In the genomic region with DNA sequence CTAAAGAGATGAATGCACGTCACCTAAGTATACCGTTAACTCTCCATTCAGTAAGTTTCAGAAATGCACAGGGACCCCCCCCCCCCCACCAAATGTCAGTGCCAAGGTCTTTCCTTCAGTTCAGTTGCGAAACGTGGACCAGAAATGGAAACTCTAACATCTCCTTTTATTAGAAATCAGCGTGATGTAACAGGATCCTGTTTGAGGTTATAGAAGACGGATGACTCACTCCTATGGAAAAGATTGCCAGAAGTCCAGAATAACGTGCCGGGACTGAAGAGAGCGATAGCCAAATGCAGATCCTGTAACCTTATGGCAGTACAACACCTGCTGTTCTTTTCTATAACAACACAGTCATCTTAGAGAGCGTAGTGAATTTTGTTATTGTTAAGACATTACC, we compare ENCODE assay signal across 11 mouse cellular contexts. TPM values are rescaled to one million over a fixed set of nuclear protein-coding genes. Genes with fewer than 3 reads are reported as not detected.
DNase-seq lines count a peak whose midpoint lies in the region; ATAC-seq and TF ChIP-seq lines count a peak whose summit lies in the region.
"Had no signal": no experiment of that assay in that cellular context is flagged by ENCODE, and none has a peak within 500 bp of the region (broad histone marks: within the 10 kb centered on the region; RNA-seq: fewer than 3 reads in every experiment).

No protein-coding gene starts in this region.

- TF ChIP-seq POLR2A in cerebellum, adult 2 months (IDR thresholded peaks at IDR 0.05; ENCODE audit: borderline replicate concordance, insufficient read depth, low read length): no peak

- ATAC-seq in kidney, postnatal 0 days (replicated peaks; ENCODE audit: low FRiP score, low read depth): no peak
- peak; percentile 9 to 37; a peak in 1 of 4 replicates for ATAC-seq in hematopoietic stem cell, adult 5-6 weeks (replicated peaks in 1 of 2; ENCODE audit: insufficient read depth in 1 of 2, low FRiP score in 2 of 2, low TSS enrichment in 1 of 2, low read depth in 1 of 2, poor library complexity in 2 of 2, severe bottlenecking in 2 of 2)
- ATAC-seq in monocyte, adult 5-6 weeks (replicated peaks; ENCODE audit: insufficient number of reproducible peaks, low FRiP score, low TSS enrichment, poor library complexity, severe bottlenecking): no peak
- no peak for ATAC-seq in hindbrain, embryonic 16.5 days

- H3K4me1 ChIP-seq in kidney, postnatal 0 days (replicated peaks; ENCODE audit: insufficient read depth, low read length): no peaks in the 10 kb centered on the region
- H3K4me1 ChIP-seq in cerebellum, adult 2 months (ENCODE audit: control insufficient read depth, insufficient read depth, low read length): peaks cover 16% of the 10 kb centered on the region; the same call in 1 of the 2 replicates
- no peaks in the 10 kb centered on the region for H3K4me1 ChIP-seq in hindbrain, embryonic 16.5 days (ENCODE audit: control insufficient read depth, insufficient read depth, low read depth, low read length)

- peak; percentile 29 for DNase-seq in adrenal gland, postnatal 14 days
- no peak for DNase-seq in adrenal gland, postnatal 25 days
- DNase-seq in kidney, postnatal 0 days (ENCODE audit: low spot score): peak; percentile 37
- no peak for DNase-seq in kidney, adult 11 months
- peak; percentile 55 to 90 for DNase-seq in cerebellum, adult 2 months
- DNase-seq: kidney, adult 8-10 months had no signal

- H3K9ac ChIP-seq in kidney, postnatal 0 days (ENCODE audit: low read depth, low read length): no peak overlapping the region
- H3K9ac ChIP-seq in hindbrain, embryonic 16.5 days (ENCODE audit: low read depth, low read length): no peak overlapping the region

- H3K27ac ChIP-seq in kidney, postnatal 0 days: no peak overlapping the region
- no peak overlapping the region for H3K27ac ChIP-seq in cerebellum, adult 2 months (ENCODE audit: insufficient read depth, low read length)
- H3K27ac ChIP-seq in hindbrain, embryonic 16.5 days (ENCODE audit: low read depth, low read length): no peak overlapping the region
- H3K27ac ChIP-seq: left cerebral cortex, adult 2 months had no signal

- no peaks in the 10 kb centered on the region for H3K9me3 ChIP-seq in kidney, postnatal 0 days (replicated peaks; ENCODE audit: low read length)
- no peaks in the 10 kb centered on the region for H3K9me3 ChIP-seq in hindbrain, embryonic 16.5 days (ENCODE audit: control insufficient read depth, low read length)

- H3K36me3 ChIP-seq in kidney, postnatal 0 days (ENCODE audit: insufficient read depth, low read length): no peaks in the 10 kb centered on the region
- H3K36me3 ChIP-seq in hindbrain, embryonic 16.5 days (ENCODE audit: control insufficient read depth, insufficient read depth, low read length): no peaks in the 10 kb centered on the region

- no peak overlapping the region for H3K4me2 ChIP-seq in kidney, postnatal 0 days (ENCODE audit: low read length)
- H3K4me2 ChIP-seq in hindbrain, embryonic 16.5 days (ENCODE audit: low read length): no peak overlapping the region

- TF ChIP-seq CTCF in kidney, postnatal 0 days (IDR thresholded peaks at IDR 0.05; ENCODE audit: low read depth): no peak
- no peak for TF ChIP-seq CTCF in cerebellum, adult 2 months (IDR thresholded peaks at IDR 0.05; ENCODE audit: borderline replicate concordance, insufficient read depth, low read depth, low read length)

- no peaks in the 10 kb centered on the region for H3K27me3 ChIP-seq in kidney, postnatal 0 days (ENCODE audit: insufficient read depth, low read length)
- no peaks in the 10 kb centered on the region for H3K27me3 ChIP-seq in cerebellum, adult 2 months (ENCODE audit: control insufficient read depth, insufficient read depth, low read length)
- no peaks in the 10 kb centered on the region for H3K27me3 ChIP-seq in hindbrain, embryonic 16.5 days (replicated peaks; ENCODE audit: control insufficient read depth, insufficient read depth, low read length)

- 56% methylated on average over 10 of the region's 10 CpGs for WGBS in kidney, postnatal 0 days
- 16% methylated on average over 10 of the region's 10 CpGs for WGBS in cerebellum, adult 2 months
- WGBS in hindbrain, embryonic 16.5 days: 68% methylated on average over 10 of the region's 10 CpGs

- H3K4me3 ChIP-seq in kidney, postnatal 0 days (replicated peaks; ENCODE audit: low read depth, low read length): no peak overlapping the region
- no peak overlapping the region for H3K4me3 ChIP-seq in cerebellum, adult 2 months (replicated peaks; ENCODE audit: insufficient read depth, low read depth, low read length)
- H3K4me3 ChIP-seq in hindbrain, embryonic 16.5 days (ENCODE audit: low read length): no peak overlapping the region

RNA-seq across cellular contexts. Expression of gene Cxcl10, which starts 19.7 kb away (rescaled TPM):
- total RNA-seq in adrenal gland, postnatal 14 days (2021): 0.52 and 3.2 TPM in 2 replicates
- 1.1 and 1.2 TPM in 2 replicates for total RNA-seq in adrenal gland, postnatal 25 days (2021)
- 3.4 and 3.8 TPM in 2 replicates for polyA plus RNA-seq in kidney, postnatal 0 days (2015; fragmentation: Nextera tagmentation; extraction: Ambion mirVana)
- polyA plus RNA-seq in cerebellum, adult 2 months (2012; rRNA removed): 0.64 and 0.65 TPM in 2 replicates
- 3.2 and 6.3 TPM in 2 replicates for total RNA-seq in hematopoietic stem cell, adult 5-6 weeks (2017)
- 0.95 to 3.6 TPM (median 3.5 TPM) in 3 replicates for total RNA-seq in monocyte, adult 5-6 weeks (2017)
- polyA plus RNA-seq in hindbrain, embryonic 16.5 days (2015; fragmentation: Nextera tagmentation; extraction: Ambion mirVana): 0.22 and 0.43 TPM in 2 replicates
- total RNA-seq: left cerebral cortex, adult 2 months had no signal

RNA-seq across cellular contexts. Expression of gene Art3, which starts 36.8 kb away (rescaled TPM):
- total RNA-seq in adrenal gland, postnatal 14 days (2021): 91.5 and 131 TPM in 2 replicates
- total RNA-seq in adrenal gland, postnatal 25 days (2021): 50.0 and 51.8 TPM in 2 replicates
- 8.0 and 9.2 TPM in 2 replicates for polyA plus RNA-seq in kidney, postnatal 0 days (2015; fragmentation: Nextera tagmentation; extraction: Ambion mirVana)
- 12.8 and 17.8 TPM in 2 replicates for polyA plus RNA-seq in cerebellum, adult 2 months (2012; rRNA removed)
- total RNA-seq in hematopoietic stem cell, adult 5-6 weeks (2017): not detected in 2 replicates
- total RNA-seq in monocyte, adult 5-6 weeks (2017): 1.3 to 2.9 TPM (median 1.5 TPM) in 3 replicates
- polyA plus RNA-seq in hindbrain, embryonic 16.5 days (2015; fragmentation: Nextera tagmentation; extraction: Ambion mirVana): 6.4 and 6.7 TPM in 2 replicates

RNA-seq across cellular contexts. Expression of gene Cxcl9, which starts 40.5 kb away (rescaled TPM):
- 1.0 and 2.1 TPM in 2 replicates for total RNA-seq in adrenal gland, postnatal 14 days (2021)
- total RNA-seq in adrenal gland, postnatal 25 days (2021): 0.88 and 0.90 TPM in 2 replicates
- polyA plus RNA-seq in kidney, postnatal 0 days (2015; fragmentation: Nextera tagmentation; extraction: Ambion mirVana): 0.08 and 0.13 TPM in 2 replicates
- polyA plus RNA-seq in cerebellum, adult 2 months (2012; rRNA removed): 0.17 TPM in 1 of 2 replicates, not detected in the other
- total RNA-seq in hematopoietic stem cell, adult 5-6 weeks (2017): 0.65 and 0.69 TPM in 2 replicates
- total RNA-seq in monocyte, adult 5-6 weeks (2017): 0.19 TPM in 1 of 3 replicates, not detected in the others
- not detected in 2 replicates for polyA plus RNA-seq in hindbrain, embryonic 16.5 days (2015; fragmentation: Nextera tagmentation; extraction: Ambion mirVana)
- total RNA-seq: left cerebral cortex, adult 2 months had no signal
- polyA plus RNA-seq: cortical plate, adult 2 months had no signal

RNA-seq across cellular contexts. Expression of gene Sdad1, which starts 58.1 kb away (rescaled TPM):
- total RNA-seq in adrenal gland, postnatal 14 days (2021): 30.5 and 42.2 TPM in 2 replicates
- 30.5 and 36.1 TPM in 2 replicates for total RNA-seq in adrenal gland, postnatal 25 days (2021)
- 33.8 and 34.8 TPM in 2 replicates for polyA plus RNA-seq in kidney, postnatal 0 days (2015; fragmentation: Nextera tagmentation; extraction: Ambion mirVana)
- 15.3 and 15.6 TPM in 2 replicates for polyA plus RNA-seq in cerebellum, adult 2 months (2012; rRNA removed)
- 60.2 and 62.2 TPM in 2 replicates for total RNA-seq in hematopoietic stem cell, adult 5-6 weeks (2017)
- total RNA-seq in monocyte, adult 5-6 weeks (2017): 24.6 to 35.1 TPM (median 31.5 TPM) in 3 replicates
- polyA plus RNA-seq in hindbrain, embryonic 16.5 days (2015; fragmentation: Nextera tagmentation; extraction: Ambion mirVana): 27.0 and 27.1 TPM in 2 replicates

Comparison
In these comparisons a context has a peak if more than half of its experiments do, and no peak if none do; other contexts are left out.
1. DNase-seq: peak in adrenal gland, postnatal 14 days (single experiment), kidney, postnatal 0 days (single experiment) and cerebellum, adult 2 months (2 of 2); none in adrenal gland, postnatal 25 days (single experiment) and kidney, adult 11 months (single experiment).
2. ATAC-seq: peak in hematopoietic stem cell, adult 5-6 weeks (2 of 2); none in kidney, postnatal 0 days (single experiment), monocyte, adult 5-6 weeks (single experiment) and hindbrain, embryonic 16.5 days (single experiment).
3. RNA of gene Art3, which starts 36.8 kb away (total RNA-seq): 91.5 to 131 TPM in adrenal gland, postnatal 14 days and 50.0 to 51.8 TPM in adrenal gland, postnatal 25 days; 1.3 to 2.9 TPM in monocyte, adult 5-6 weeks and not detected in hematopoietic stem cell, adult 5-6 weeks; every median in the first group is over 10 times any median in the second.